ENCODE assay signal across 8 mouse cellular contexts in the genomic region with DNA sequence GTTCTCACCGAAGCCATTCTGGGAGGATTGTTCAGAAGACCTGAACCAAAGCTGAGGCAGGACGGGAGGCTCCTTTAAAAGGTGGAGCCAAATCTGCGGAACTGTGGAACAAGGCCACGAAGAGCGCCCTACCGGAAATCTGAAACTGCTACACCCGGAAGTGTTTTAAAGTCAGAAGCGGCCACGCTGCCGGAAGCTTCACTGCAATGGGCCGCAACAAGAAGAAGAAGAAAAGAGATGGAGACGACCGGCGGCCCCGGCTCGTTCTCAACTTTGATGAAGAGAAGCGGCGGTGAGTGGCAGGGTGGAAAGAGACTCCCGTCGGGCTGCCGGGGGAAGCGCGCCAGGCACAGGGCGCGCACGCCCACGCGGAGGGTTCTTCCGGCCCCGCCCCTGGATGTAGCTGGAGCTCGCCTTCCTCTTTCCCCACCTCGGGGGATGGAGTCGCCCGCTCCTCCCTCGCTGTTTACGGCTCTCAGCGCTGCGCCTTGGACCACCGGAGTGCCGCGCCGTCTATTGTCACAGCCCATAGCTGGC. TPM values are rescaled to one million over a fixed set of nuclear protein-coding genes. Genes with fewer than 3 reads are reported as not detected.
DNase-seq lines count a peak whose midpoint lies in the region; ATAC-seq and TF ChIP-seq lines count a peak whose summit lies in the region.

Nol12 (plus strand) TSS at position 150 of the 537 bp plus-strand sequence.

- peak; percentile 85 for DNase-seq in c-Kit-positive CD71-positive TER-119-positive erythroid progenitor cells, embryonic 14.5 days (ENCODE audit: low spot score)
- peak; percentile 91 to 93 for DNase-seq in heart, postnatal 10 days
- DNase-seq in large intestine, adult 2 months (ENCODE audit: low read depth, low spot score) = no peak
- DNase-seq in lung, adult 18-20 months = peak; percentile 84 to 85
- DNase-seq in testis, postnatal 14 days (ENCODE audit: low spot score) = peak; percentile 85

- no peak for TF ChIP-seq CTCF in ES-Bruce4 (IDR thresholded peaks at IDR 0.05; ENCODE audit: low read depth, low read length)

- TF ChIP-seq EP300 in ES-Bruce4 (IDR thresholded peaks at IDR 0.05; ENCODE audit: insufficient read depth, low read depth, low read length) = no peak

- no peaks in the 10 kb centered on the region for H3K27me3 ChIP-seq in ES-Bruce4 (ENCODE audit: control insufficient read depth, insufficient read depth, low read length, poor library complexity, severe bottlenecking)
- H3K27me3 ChIP-seq in forebrain, embryonic 13.5 days = peaks cover 3% of the 10 kb centered on the region; the same call in 1 of the 2 replicates
- H3K27me3 ChIP-seq in neural tube, embryonic 15.5 days (replicated peaks) = no peaks in the 10 kb centered on the region

- peak within 1 kb of the TSS; percentile 86 for H3K4me2 ChIP-seq in forebrain, embryonic 13.5 days
- peak within 1 kb of the TSS; percentile 68 for H3K4me2 ChIP-seq in neural tube, embryonic 15.5 days

- H3K9ac ChIP-seq in ES-Bruce4 (ENCODE audit: low read depth, poor library complexity, severe bottlenecking) = peak within 1 kb of the TSS; percentile 80
- peak within 1 kb of the TSS; percentile 77 for H3K9ac ChIP-seq in forebrain, embryonic 13.5 days
- H3K9ac ChIP-seq in neural tube, embryonic 15.5 days (replicated peaks) = peak within 1 kb of the TSS; percentile 72

- H3K4me3 ChIP-seq in ES-Bruce4 (ENCODE audit: low read depth, low read length) = peak within 1 kb of the TSS; percentile 85
- H3K4me3 ChIP-seq in forebrain, embryonic 13.5 days = peak within 1 kb of the TSS; percentile 60
- peak within 1 kb of the TSS; percentile 76 for H3K4me3 ChIP-seq in neural tube, embryonic 15.5 days (replicated peaks)

- no peak within 1 kb of the TSS for H3K27ac ChIP-seq in ES-Bruce4 (ENCODE audit: insufficient read depth, low read length)
- H3K27ac ChIP-seq in forebrain, embryonic 13.5 days = peak within 1 kb of the TSS; percentile 82
- H3K27ac ChIP-seq in neural tube, embryonic 15.5 days (replicated peaks) = peak within 1 kb of the TSS; percentile 87

- ATAC-seq in forebrain, embryonic 13.5 days = peak; percentile 91
- ATAC-seq in neural tube, embryonic 15.5 days (ENCODE audit: low FRiP score) = peak; percentile 92

- TF ChIP-seq POLR2A in ES-Bruce4 (IDR thresholded peaks at IDR 0.05; ENCODE audit: insufficient read depth, low read length) = no peak

- WGBS in forebrain, embryonic 13.5 days = 0% methylated on average over 41 of the region's 42 CpGs
- under 1% methylated on average over 42 of the region's 42 CpGs for WGBS in large intestine, adult 2 months
- WGBS in neural tube, embryonic 15.5 days = under 1% methylated on average over 41 of the region's 42 CpGs

- H3K4me1 ChIP-seq in ES-Bruce4 (ENCODE audit: control insufficient read depth, insufficient read depth, low read length) = peaks cover 4% of the 10 kb centered on the region
- H3K4me1 ChIP-seq in forebrain, embryonic 13.5 days = peaks cover 19% of the 10 kb centered on the region
- H3K4me1 ChIP-seq in neural tube, embryonic 15.5 days = peaks cover 26% of the 10 kb centered on the region

- intact Hi-C loops in heart, postnatal 10 days (cut with DNase I) = no loop called here

- peaks cover 3% of the 10 kb centered on the region for H3K36me3 ChIP-seq in ES-Bruce4 (ENCODE audit: control insufficient read depth, insufficient read depth, low read length, poor library complexity, severe bottlenecking)
- peaks cover 32% of the 10 kb centered on the region for H3K36me3 ChIP-seq in forebrain, embryonic 13.5 days (ENCODE audit: poor library complexity, severe bottlenecking)
- H3K36me3 ChIP-seq in neural tube, embryonic 15.5 days = peaks cover 26% of the 10 kb centered on the region

- H3K9me3 ChIP-seq in ES-Bruce4 (replicated peaks; ENCODE audit: control insufficient read depth, insufficient read depth, low read length, poor library complexity, severe bottlenecking) = no peaks in the 10 kb centered on the region
- H3K9me3 ChIP-seq in forebrain, embryonic 13.5 days (replicated peaks) = no peaks in the 10 kb centered on the region
- no peaks in the 10 kb centered on the region for H3K9me3 ChIP-seq in neural tube, embryonic 15.5 days (replicated peaks)

RNA-seq across cellular contexts. Expression of gene Nol12, which starts in this region (rescaled TPM):
- 42.3 and 45.1 TPM in 2 replicates for polyA plus RNA-seq in ES-Bruce4 (2011; ENCODE audit: insufficient read depth, insufficient read length, low read depth, missing spikeins)
- 50.3 and 59.3 TPM in 2 replicates for polyA plus RNA-seq in forebrain, embryonic 13.5 days (2015; fragmentation: Nextera tagmentation; extraction: Ambion mirVana)
- total RNA-seq in heart, postnatal 10 days (2021) = 10 to 100 TPM; 17.8 to 18.9 TPM
- polyA plus RNA-seq in large intestine, adult 2 months (2012; rRNA removed) = 18.9 and 19.6 TPM in 2 replicates
- 63.0 and 63.2 TPM in 2 replicates for polyA plus RNA-seq in neural tube, embryonic 15.5 days (2015; fragmentation: Nextera tagmentation; extraction: Ambion mirVana)
